Mouse (Mus musculus) myocyte (in vitro differentiated cells): Measurements from ENCODE around the gene Frmd4a. TPM values are rescaled to one million over a fixed set of nuclear protein-coding genes. Genes with fewer than 3 reads are reported as not detected.

Experiments
- H3K27me3 ChIP-seq: one replicate; pipeline ENCODE4 v1.6.1; 2011; ENCODE audit not compliant: control insufficient read depth, insufficient read depth, insufficient read length
- H3K36me3 ChIP-seq: one replicate; pipeline ENCODE4 v1.6.1; 2011; ENCODE audit not compliant: control insufficient read depth, insufficient read depth
- H3K4me2 ChIP-seq: one replicate; pipeline ENCODE4 v1.6.1; 2011; ENCODE audit warnings: low read depth, control low read depth
- H3K4me3 ChIP-seq: one replicate; pipeline ENCODE4 v1.5.1; 2011; ENCODE audit warnings: mild to moderate bottlenecking, control low read depth, moderate library complexity
- H3K79me2 ChIP-seq: one replicate; pipeline ENCODE4 v1.6.1; 2011; ENCODE audit not compliant: control insufficient read depth, insufficient read depth
- H3ac ChIP-seq: one replicate; pipeline ENCODE4 v1.6.1; 2011; ENCODE audit not compliant: control insufficient read depth, insufficient read length
- CEBPB ChIP-seq: IDR thresholded peaks from 2 replicates; pipeline ENCODE4 v1.6.1; 2011; ENCODE audit warnings: mild to moderate bottlenecking, moderate library complexity; ENCODE audit not compliant: poor library complexity, insufficient read depth, severe bottlenecking
- E2F4 ChIP-seq: IDR thresholded peaks from one replicate; pipeline ENCODE4 v1.6.1; 2011; ENCODE audit warnings: mild to moderate bottlenecking, control low read depth, moderate library complexity; ENCODE audit not compliant: insufficient read depth
- MAX ChIP-seq: IDR thresholded peaks from one replicate; pipeline ENCODE4 v1.6.1; 2011; ENCODE audit warnings: low read depth, mild to moderate bottlenecking, control low read depth
- MYOD1 ChIP-seq, 3 experiments: IDR thresholded peaks; one replicate each; pipeline ENCODE4 v1.6.1; 2011; ENCODE audit warnings: control low read depth in 2 of 3, low read depth in 2 of 3, mild to moderate bottlenecking in 2 of 3, moderate library complexity in 1 of 3; ENCODE audit not compliant: insufficient read length in 2 of 3, control insufficient read depth in 1 of 3
- MYOG ChIP-seq, 3 experiments: IDR thresholded peaks; one replicate each; pipeline ENCODE4 v1.6.1; 2011; ENCODE audit warnings: control low read depth in 2 of 3, low read depth in 2 of 3, mild to moderate bottlenecking in 2 of 3; ENCODE audit not compliant: insufficient read length in 2 of 3, control insufficient read depth in 1 of 3, insufficient read depth in 1 of 3
- POLR2A ChIP-seq: IDR thresholded peaks from one replicate; pipeline ENCODE4 v1.6.1; 2011; ENCODE audit warnings: low read depth, mild to moderate bottlenecking, control low read depth, moderate library complexity; ENCODE audit not compliant: insufficient read length
- POLR2AphosphoS2 ChIP-seq: IDR thresholded peaks from one replicate; pipeline ENCODE4 v1.6.1; 2011; ENCODE audit warnings: low read depth, control low read depth; ENCODE audit not compliant: insufficient read length
- REST ChIP-seq: IDR thresholded peaks from one replicate; pipeline ENCODE4 v1.6.1; 2011; ENCODE audit warnings: mild to moderate bottlenecking, control low read depth, moderate library complexity; ENCODE audit not compliant: insufficient read depth, insufficient read length
- SRF ChIP-seq: IDR thresholded peaks from one replicate; pipeline ENCODE4 v1.6.1; 2011; ENCODE audit warnings: low read depth; ENCODE audit not compliant: control insufficient read depth, insufficient read length
- TCF12 ChIP-seq: IDR thresholded peaks from one replicate; pipeline ENCODE4 v1.6.1; 2011; ENCODE audit warnings: mild to moderate bottlenecking, control low read depth; ENCODE audit not compliant: poor library complexity, insufficient read depth, severe bottlenecking
- TCF3 ChIP-seq: IDR thresholded peaks from one replicate; pipeline ENCODE4 v1.6.1; 2011; ENCODE audit warnings: low read depth, control low read depth; ENCODE audit not compliant: insufficient read length
- USF1 ChIP-seq: IDR thresholded peaks from one replicate; pipeline ENCODE4 v1.6.1; 2011; ENCODE audit warnings: low read depth, mild to moderate bottlenecking, control low read depth, moderate library complexity
- polyA plus RNA-seq: library from polyadenylated mRNA; unstranded; fragments of >200 nt; fragmentation: generic; extraction: Trizol; gene quantifications from one replicate; pipeline ENCODE4 v1.2.1, GENCODE M21; 2012; ENCODE audit warnings: missing spikeins

Gene Frmd4a
- polyA plus RNA-seq, 1 experiment: 24.7 TPM

GRCm38 (mm10) chr2:4196041-4196440, 178.5 kb downstream of the Frmd4a start:
- TF ChIP-seq MYOD1 (IDR thresholded peaks at IDR 0.05; ENCODE audit: control insufficient read depth in 1 of 3, insufficient read length in 2 of 3, low read depth in 2 of 3) (no peak), MYOG (IDR thresholded peaks at IDR 0.05; ENCODE audit: control insufficient read depth in 1 of 3, insufficient read depth in 1 of 3, insufficient read length in 2 of 3, low read depth in 2 of 3) (no peak), POLR2A (no peak), USF1 (no peak), REST (no peak), TCF12 (no peak), TCF3 (no peak), E2F4 (no peak), CEBPB (no peak), MAX (no peak), SRF (no peak), POLR2AphosphoS2 (no peak)
- Histone ChIP-seq H3ac (no peak overlapping the region), H3K79me2 (no peaks in the 10 kb centered on the region), H3K27me3 (no peaks in the 10 kb centered on the region), H3K4me2 (no peak overlapping the region), H3K4me3 (no peak overlapping the region), H3K36me3 (no peaks in the 10 kb centered on the region)

GRCm38 (mm10) chr2:4209234-4209633, 191.7 kb downstream of the Frmd4a start:
- H3K27me3 ChIP-seq: peaks cover 30% of the 10 kb centered on the region
- H3ac ChIP-seq: no peak overlapping the region
- no peaks in the 10 kb centered on the region for H3K36me3 ChIP-seq
- no peak for TF ChIP-seq SRF
- no peak for TF ChIP-seq USF1
- TF ChIP-seq MYOG (IDR thresholded peaks at IDR 0.05; ENCODE audit: control insufficient read depth in 1 of 3, insufficient read depth in 1 of 3, insufficient read length in 2 of 3, low read depth in 2 of 3): no peak
- no peak for TF ChIP-seq POLR2AphosphoS2
- no peak for TF ChIP-seq MYOD1 (IDR thresholded peaks at IDR 0.05; ENCODE audit: control insufficient read depth in 1 of 3, insufficient read length in 2 of 3, low read depth in 2 of 3)
- no peak for TF ChIP-seq E2F4
- no peak for TF ChIP-seq TCF3
- TF ChIP-seq REST: no peak
- no peak for TF ChIP-seq CEBPB
- TF ChIP-seq MAX: no peak
- no peak for TF ChIP-seq POLR2A
- TF ChIP-seq TCF12: no peak
- H3K4me3 ChIP-seq: no peak overlapping the region
- H3K4me2 ChIP-seq: no peak overlapping the region
- no peaks in the 10 kb centered on the region for H3K79me2 ChIP-seq

GRCm38 (mm10) chr2:4222497-4222828, 204.9 kb downstream of the Frmd4a start:
- H3K36me3 ChIP-seq: no peaks in the 10 kb centered on the region
- no peaks in the 10 kb centered on the region for H3K79me2 ChIP-seq

GRCm38 (mm10) chr2:4223316-4223715, 205.8 kb downstream of the Frmd4a start:
- Histone ChIP-seq H3K4me3 (no peak overlapping the region), H3ac (no peak overlapping the region), H3K36me3 (no peaks in the 10 kb centered on the region), H3K4me2 (no peak overlapping the region), H3K27me3 (peaks cover 9% of the 10 kb centered on the region), H3K79me2 (no peaks in the 10 kb centered on the region)
- TF ChIP-seq CEBPB: no peak
- TF ChIP-seq MAX: no peak
- TF ChIP-seq POLR2A: no peak
- TF ChIP-seq E2F4: no peak
- no peak for TF ChIP-seq MYOD1 (IDR thresholded peaks at IDR 0.05; ENCODE audit: control insufficient read depth in 1 of 3, insufficient read length in 2 of 3, low read depth in 2 of 3)
- no peak for TF ChIP-seq POLR2AphosphoS2
- no peak for TF ChIP-seq TCF3
- TF ChIP-seq USF1: no peak

More at GRCm38 (mm10) chr2:4222497-4222828, 204.9 kb downstream of the Frmd4a start:
- Histone ChIP-seq H3ac (no peak overlapping the region), H3K4me2 (no peak overlapping the region), H3K4me3 (no peak overlapping the region), H3K27me3 (peaks cover 11% of the 10 kb centered on the region)
- TF ChIP-seq USF1: no peak
- no peak for TF ChIP-seq MYOD1 (IDR thresholded peaks at IDR 0.05; ENCODE audit: control insufficient read depth in 1 of 3, insufficient read length in 2 of 3, low read depth in 2 of 3)
- TF ChIP-seq SRF: no peak
- no peak for TF ChIP-seq MYOG (IDR thresholded peaks at IDR 0.05; ENCODE audit: control insufficient read depth in 1 of 3, insufficient read depth in 1 of 3, insufficient read length in 2 of 3, low read depth in 2 of 3)
- no peak for TF ChIP-seq CEBPB
- no peak for TF ChIP-seq TCF12
- TF ChIP-seq REST: no peak
- no peak for TF ChIP-seq E2F4
- TF ChIP-seq POLR2A: no peak
- TF ChIP-seq TCF3: no peak
- no peak for TF ChIP-seq POLR2AphosphoS2
- no peak for TF ChIP-seq MAX
